Mouse (Mus musculus): Measurements from ENCODE around the gene Mllt3. TPM values are rescaled to one million over a fixed set of nuclear protein-coding genes. Genes with fewer than 3 reads are reported as not detected.

The Mllt3 gene
- polyA plus RNA-seq, 1 experiment from 2014 or later, result 33.4 TPM

GRCm38 (mm10) chr4:87760297-87760696 lies 272.9 kb downstream of the Mllt3 start:
- Histone ChIP-seq H3K27me3 (ENCODE audit: control insufficient read depth, insufficient read depth, low read length) (no peaks in the 10 kb centered on the region), H3K4me3 (ENCODE audit: low read length) (no peak overlapping the region), H3K9me3 (ENCODE audit: control insufficient read depth, low read length) (no peaks in the 10 kb centered on the region), H3K4me1 (ENCODE audit: control insufficient read depth, insufficient read depth, low read length) (no peaks in the 10 kb centered on the region), H3K4me2 (replicated peaks; ENCODE audit: low read depth, low read length) (no peak overlapping the region), H3K27ac (ENCODE audit: low read depth, low read length) (no peak overlapping the region), H3K9ac (ENCODE audit: low read depth, low read length) (no peak overlapping the region), H3K36me3 (ENCODE audit: control insufficient read depth, insufficient read depth, low read length) (no peaks in the 10 kb centered on the region)
- 82% methylated on average over 1 of the region's 1 CpGs for WGBS
- no peak for ATAC-seq (ENCODE audit: low FRiP score, low TSS enrichment)

GRCm38 (mm10) chr4:87759625-87760024 lies 273.5 kb downstream of the Mllt3 start:
- H3K36me3 ChIP-seq (ENCODE audit: control insufficient read depth, insufficient read depth, low read length), result no peaks in the 10 kb centered on the region
- no peak overlapping the region for H3K4me2 ChIP-seq (replicated peaks; ENCODE audit: low read depth, low read length)
- H3K27ac ChIP-seq (ENCODE audit: low read depth, low read length), result no peak overlapping the region
- ATAC-seq (ENCODE audit: low FRiP score, low TSS enrichment), result no peak
- 72% methylated on average over 2 of the region's 2 CpGs for WGBS
- H3K4me1 ChIP-seq (ENCODE audit: control insufficient read depth, insufficient read depth, low read length), result no peaks in the 10 kb centered on the region
- H3K9me3 ChIP-seq (ENCODE audit: control insufficient read depth, low read length), result no peaks in the 10 kb centered on the region
- H3K27me3 ChIP-seq (ENCODE audit: control insufficient read depth, insufficient read depth, low read length), result no peaks in the 10 kb centered on the region
- no peak overlapping the region for H3K9ac ChIP-seq (ENCODE audit: low read depth, low read length)
- no peak overlapping the region for H3K4me3 ChIP-seq (ENCODE audit: low read length)

- ATAC-seq (ENCODE audit: low FRiP score, low TSS enrichment), result no peak
- H3K4me3 ChIP-seq (ENCODE audit: low read length), result no peak overlapping the region
- WGBS, result 92% methylated on average over 6 of the region's 6 CpGs
These were observed 274.1 kb downstream of the Mllt3 start for GRCm38 (mm10) chr4:87759110-87759509.

GRCm38 (mm10) chr4:87751515-87751864 lies 281.7 kb downstream of the Mllt3 start:
- Histone ChIP-seq H3K9me3 (ENCODE audit: control insufficient read depth, low read length) (no peaks in the 10 kb centered on the region), H3K4me3 (ENCODE audit: low read length) (no peak overlapping the region), H3K36me3 (ENCODE audit: control insufficient read depth, insufficient read depth, low read length) (no peaks in the 10 kb centered on the region), H3K4me2 (replicated peaks; ENCODE audit: low read depth, low read length) (no peak overlapping the region), H3K27me3 (ENCODE audit: control insufficient read depth, insufficient read depth, low read length) (no peaks in the 10 kb centered on the region), H3K9ac (ENCODE audit: low read depth, low read length) (no peak overlapping the region), H3K27ac (ENCODE audit: low read depth, low read length) (no peak overlapping the region), H3K4me1 (ENCODE audit: control insufficient read depth, insufficient read depth, low read length) (no peaks in the 10 kb centered on the region)
- 91% methylated on average over 2 of the region's 2 CpGs for WGBS
- no peak for ATAC-seq (ENCODE audit: low FRiP score, low TSS enrichment)

More at GRCm38 (mm10) chr4:87759110-87759509, 274.1 kb downstream of the Mllt3 start:
- Histone ChIP-seq H3K4me1 (ENCODE audit: control insufficient read depth, insufficient read depth, low read length) (no peaks in the 10 kb centered on the region), H3K9ac (ENCODE audit: low read depth, low read length) (no peak overlapping the region), H3K27me3 (ENCODE audit: control insufficient read depth, insufficient read depth, low read length) (no peaks in the 10 kb centered on the region), H3K27ac (ENCODE audit: low read depth, low read length) (no peak overlapping the region), H3K36me3 (ENCODE audit: control insufficient read depth, insufficient read depth, low read length) (no peaks in the 10 kb centered on the region), H3K9me3 (ENCODE audit: control insufficient read depth, low read length) (no peaks in the 10 kb centered on the region), H3K4me2 (replicated peaks; ENCODE audit: low read depth, low read length) (no peak overlapping the region)

- Histone ChIP-seq H3K4me3 (ENCODE audit: low read length) (no peak overlapping the region), H3K9me3 (ENCODE audit: control insufficient read depth, low read length) (no peaks in the 10 kb centered on the region), H3K9ac (ENCODE audit: low read depth, low read length) (no peak overlapping the region), H3K27me3 (ENCODE audit: control insufficient read depth, insufficient read depth, low read length) (no peaks in the 10 kb centered on the region), H3K4me2 (replicated peaks; ENCODE audit: low read depth, low read length) (no peak overlapping the region), H3K27ac (ENCODE audit: low read depth, low read length) (no peak overlapping the region), H3K36me3 (ENCODE audit: control insufficient read depth, insufficient read depth, low read length) (no peaks in the 10 kb centered on the region), H3K4me1 (ENCODE audit: control insufficient read depth, insufficient read depth, low read length) (no peaks in the 10 kb centered on the region)
- WGBS, result 91% methylated on average over 5 of the region's 5 CpGs
- ATAC-seq (ENCODE audit: low FRiP score, low TSS enrichment), result no peak
These were observed 282.2 kb downstream of the Mllt3 start for GRCm38 (mm10) chr4:87750856-87751514.

- Histone ChIP-seq H3K27ac (ENCODE audit: low read depth, low read length) (no peak overlapping the region), H3K27me3 (ENCODE audit: control insufficient read depth, insufficient read depth, low read length) (no peaks in the 10 kb centered on the region), H3K9ac (ENCODE audit: low read depth, low read length) (no peak overlapping the region), H3K36me3 (ENCODE audit: control insufficient read depth, insufficient read depth, low read length) (no peaks in the 10 kb centered on the region), H3K9me3 (ENCODE audit: control insufficient read depth, low read length) (no peaks in the 10 kb centered on the region), H3K4me2 (replicated peaks; ENCODE audit: low read depth, low read length) (no peak overlapping the region), H3K4me3 (ENCODE audit: low read length) (no peak overlapping the region), H3K4me1 (ENCODE audit: control insufficient read depth, insufficient read depth, low read length) (no peaks in the 10 kb centered on the region)
- no peak for ATAC-seq (ENCODE audit: low FRiP score, low TSS enrichment)
- WGBS, result 61% methylated on average over 4 of the region's 4 CpGs
These were observed 283.5 kb downstream of the Mllt3 start for GRCm38 (mm10) chr4:87749532-87750234.

GRCm38 (mm10) chr4:87745016-87745645 lies 288.0 kb downstream of the Mllt3 start:
- Histone ChIP-seq H3K36me3 (ENCODE audit: control insufficient read depth, insufficient read depth, low read length) (no peaks in the 10 kb centered on the region), H3K4me2 (replicated peaks; ENCODE audit: low read depth, low read length) (no peak overlapping the region), H3K9ac (ENCODE audit: low read depth, low read length) (no peak overlapping the region), H3K27me3 (ENCODE audit: control insufficient read depth, insufficient read depth, low read length) (no peaks in the 10 kb centered on the region), H3K27ac (ENCODE audit: low read depth, low read length) (no peak overlapping the region), H3K9me3 (ENCODE audit: control insufficient read depth, low read length) (no peaks in the 10 kb centered on the region), H3K4me1 (ENCODE audit: control insufficient read depth, insufficient read depth, low read length) (no peaks in the 10 kb centered on the region), H3K4me3 (ENCODE audit: low read length) (no peak overlapping the region)
- WGBS, result 42% methylated on average over 3 of the region's 3 CpGs
- no peak; the same call in 1 of the 2 replicates for ATAC-seq (ENCODE audit: low FRiP score, low TSS enrichment)

GRCm38 (mm10) chr4:87739524-87740128 lies 293.5 kb downstream of the Mllt3 start:
- WGBS, result 41% methylated on average over 7 of the region's 7 CpGs
- Histone ChIP-seq H3K4me3 (ENCODE audit: low read length) (no peak overlapping the region), H3K27ac (ENCODE audit: low read depth, low read length) (no peak overlapping the region), H3K4me2 (replicated peaks; ENCODE audit: low read depth, low read length) (no peak overlapping the region), H3K9me3 (ENCODE audit: control insufficient read depth, low read length) (no peaks in the 10 kb centered on the region; the same call in 1 of the 2 replicates), H3K27me3 (ENCODE audit: control insufficient read depth, insufficient read depth, low read length) (no peaks in the 10 kb centered on the region), H3K4me1 (ENCODE audit: control insufficient read depth, insufficient read depth, low read length) (0 out of 2 replicates have a peak, but pooled peaks cover 3% of the 10 kb centered on the region), H3K36me3 (ENCODE audit: control insufficient read depth, insufficient read depth, low read length) (no peaks in the 10 kb centered on the region), H3K9ac (ENCODE audit: low read depth, low read length) (no peak overlapping the region)
- peak; percentile 66; the same call in 1 of the 2 replicates for ATAC-seq (ENCODE audit: low FRiP score, low TSS enrichment)
